Mouse (Mus musculus) hindbrain, embryonic 13.5 days (tissue): ENCODE measurements around the gene Rap1a. TPM values are rescaled to one million over a fixed set of nuclear protein-coding genes. Genes with fewer than 3 reads are reported as not detected.

Experiments used
- ATAC-seq: fragments of 200-750 bp; cut with Nextera tagmentation; 2 replicates; pipeline ENCODE4 v1.8.0; 2017; ENCODE audit warnings: moderate TSS enrichment; ENCODE audit not compliant: low FRiP score
- H3K27ac ChIP-seq: fragments of 300-500 bp; sonication (generic); 2 replicates; pipeline ENCODE4 v1.5.1; 2015; ENCODE audit warnings: inconsistent platforms, mild to moderate bottlenecking, moderate library complexity
- H3K27me3 ChIP-seq: fragments of 300-500 bp; sonication (generic); 2 replicates; pipeline ENCODE4 v1.6.1; 2015; ENCODE audit warnings: mild to moderate bottlenecking, inconsistent platforms
- H3K36me3 ChIP-seq: fragments of 300-500 bp; sonication (generic); 2 replicates; pipeline ENCODE4 v1.6.1; 2015; ENCODE audit warnings: mild to moderate bottlenecking, inconsistent platforms
- H3K4me1 ChIP-seq: fragments of 300-500 bp; sonication (generic); replicated peaks from 2 replicates; pipeline ENCODE4 v1.6.1; 2015; ENCODE audit warnings: inconsistent platforms
- H3K4me2 ChIP-seq: fragments of 300-500 bp; sonication (generic); 2 replicates; pipeline ENCODE4 v1.6.1; 2015; ENCODE audit warnings: inconsistent platforms, mild to moderate bottlenecking, moderate library complexity
- H3K4me3 ChIP-seq: fragments of 300-500 bp; sonication (generic); 2 replicates; pipeline ENCODE4 v1.5.1; 2015; ENCODE audit warnings: mild to moderate bottlenecking, inconsistent platforms
- H3K9ac ChIP-seq: fragments of 300-500 bp; sonication (generic); 2 replicates; pipeline ENCODE4 v1.6.1; 2015; ENCODE audit warnings: mild to moderate bottlenecking, inconsistent platforms
- H3K9me3 ChIP-seq: fragments of 300-500 bp; sonication (generic); 2 replicates; pipeline ENCODE4 v1.6.1; 2016; ENCODE audit warnings: inconsistent platforms
- WGBS: fragments of 180-500 bp; shearing (Covaris S2); methylation state at CpG from one replicate; pipeline ENCODE4 v1.1.7; 2015; 5-methylcytosine and 5-hydroxymethylcytosine counted together
- polyA plus RNA-seq: library from polyadenylated mRNA; unstranded; fragments of >200 nt; fragmentation: Nextera tagmentation; extraction: Ambion mirVana; gene quantifications from 2 replicates; pipeline ENCODE4 v1.2.1, GENCODE M21; 2015

The Rap1a gene
- polyA plus RNA-seq, 1 experiment from 2014 or later: 88.1 TPM

GRCm38 (mm10) chr3:105777997-105778396, 23.1 kb downstream of the Rap1a start:
- Histone ChIP-seq H3K4me2 (no peak overlapping the region), H3K9ac (no peak overlapping the region), H3K36me3 (no peaks in the 10 kb centered on the region), H3K4me1 (0 out of 2 replicates have a peak, but pooled peaks cover 4% of the 10 kb centered on the region), H3K9me3 (no peaks in the 10 kb centered on the region), H3K27ac (no peak overlapping the region), H3K27me3 (no peaks in the 10 kb centered on the region), H3K4me3 (no peak overlapping the region)
- 95% methylated on average over 3 of the region's 3 CpGs for WGBS
- no peak for ATAC-seq

- ATAC-seq: no peak
- no peak overlapping the region for H3K27ac ChIP-seq
- H3K36me3 ChIP-seq: no peaks in the 10 kb centered on the region
Observed at GRCm38 (mm10) chr3:105774496-105774895, 26.6 kb downstream of the Rap1a start.

GRCm38 (mm10) chr3:105771534-105771933, 29.6 kb downstream of the Rap1a start:
- H3K9ac ChIP-seq: no peak overlapping the region
- no peaks in the 10 kb centered on the region for H3K4me1 ChIP-seq
- no peak overlapping the region for H3K4me2 ChIP-seq
- no peak overlapping the region for H3K27ac ChIP-seq
- no peaks in the 10 kb centered on the region for H3K27me3 ChIP-seq
- H3K4me3 ChIP-seq: no peak overlapping the region
- no peaks in the 10 kb centered on the region for H3K36me3 ChIP-seq
- H3K9me3 ChIP-seq: no peaks in the 10 kb centered on the region
- ATAC-seq: no peak

More at GRCm38 (mm10) chr3:105774496-105774895, 26.6 kb downstream of the Rap1a start:
- no peaks in the 10 kb centered on the region for H3K27me3 ChIP-seq
- H3K9ac ChIP-seq: no peak overlapping the region
- no peaks in the 10 kb centered on the region for H3K9me3 ChIP-seq
- H3K4me1 ChIP-seq: no peaks in the 10 kb centered on the region
- H3K4me3 ChIP-seq: no peak overlapping the region
- H3K4me2 ChIP-seq: no peak overlapping the region

- Histone ChIP-seq H3K27ac (no peak overlapping the region), H3K4me3 (no peak overlapping the region), H3K4me2 (no peak overlapping the region), H3K4me1 (no peaks in the 10 kb centered on the region), H3K9me3 (no peaks in the 10 kb centered on the region), H3K9ac (no peak overlapping the region), H3K27me3 (no peaks in the 10 kb centered on the region), H3K36me3 (no peaks in the 10 kb centered on the region)
- WGBS: 96% methylated on average over 1 of the region's 1 CpGs
- no peak for ATAC-seq
Observed at GRCm38 (mm10) chr3:105770836-105771235, 30.3 kb downstream of the Rap1a start.

GRCm38 (mm10) chr3:105769380-105769779, 31.8 kb downstream of the Rap1a start:
- no peak overlapping the region for H3K4me3 ChIP-seq
- whole genome bisulfite sequencing: 90% methylated on average over 2 of the region's 2 CpGs

GRCm38 (mm10) chr3:105768529-105768928, 32.6 kb downstream of the Rap1a start:
- no peaks in the 10 kb centered on the region for H3K36me3 ChIP-seq
- ATAC-seq: no peak
- WGBS: 86% methylated on average over 6 of the region's 6 CpGs

More at GRCm38 (mm10) chr3:105769380-105769779, 31.8 kb downstream of the Rap1a start:
- Histone ChIP-seq H3K9me3 (no peaks in the 10 kb centered on the region), H3K36me3 (no peaks in the 10 kb centered on the region), H3K27me3 (no peaks in the 10 kb centered on the region), H3K4me1 (no peaks in the 10 kb centered on the region), H3K4me2 (no peak overlapping the region), H3K9ac (no peak overlapping the region), H3K27ac (no peak overlapping the region)
- ATAC-seq: no peak

GRCm38 (mm10) chr3:105763132-105763851, 37.8 kb downstream of the Rap1a start:
- ATAC-seq: no peak
- Histone ChIP-seq H3K9ac (no peak overlapping the region), H3K27ac (no peak overlapping the region), H3K4me3 (no peak overlapping the region), H3K4me2 (no peak overlapping the region), H3K27me3 (no peaks in the 10 kb centered on the region), H3K4me1 (no peaks in the 10 kb centered on the region), H3K36me3 (no peaks in the 10 kb centered on the region), H3K9me3 (no peaks in the 10 kb centered on the region)
- WGBS: 79% methylated on average over 4 of the region's 4 CpGs

More at GRCm38 (mm10) chr3:105768529-105768928, 32.6 kb downstream of the Rap1a start:
- Histone ChIP-seq H3K4me3 (no peak overlapping the region), H3K9ac (no peak overlapping the region), H3K4me2 (no peak overlapping the region), H3K27me3 (no peaks in the 10 kb centered on the region), H3K9me3 (no peaks in the 10 kb centered on the region), H3K4me1 (no peaks in the 10 kb centered on the region), H3K27ac (no peak overlapping the region)

- no peak for ATAC-seq
- Histone ChIP-seq H3K27me3 (no peaks in the 10 kb centered on the region), H3K36me3 (no peaks in the 10 kb centered on the region), H3K4me3 (no peak overlapping the region), H3K4me2 (no peak overlapping the region), H3K9me3 (no peaks in the 10 kb centered on the region), H3K9ac (no peak overlapping the region), H3K4me1 (0 out of 2 replicates have a peak, but pooled peaks cover 8% of the 10 kb centered on the region), H3K27ac (no peak overlapping the region)
- 98% methylated on average over 3 of the region's 3 CpGs for WGBS
Observed at GRCm38 (mm10) chr3:105760063-105760462, 41.1 kb downstream of the Rap1a start.

GRCm38 (mm10) chr3:105758658-105759057, 42.5 kb downstream of the Rap1a start:
- H3K9me3 ChIP-seq: no peaks in the 10 kb centered on the region
- H3K4me1 ChIP-seq: 0 out of 2 replicates have a peak, but pooled peaks cover 8% of the 10 kb centered on the region
- no peak overlapping the region for H3K4me2 ChIP-seq
- H3K4me3 ChIP-seq: no peak overlapping the region
- H3K27ac ChIP-seq: no peak overlapping the region
- H3K9ac ChIP-seq: no peak overlapping the region
- no peaks in the 10 kb centered on the region for H3K27me3 ChIP-seq
- H3K36me3 ChIP-seq: no peaks in the 10 kb centered on the region
- ATAC-seq: no peak
- WGBS: 83% methylated on average over 4 of the region's 4 CpGs

GRCm38 (mm10) chr3:105758098-105758497, 43.0 kb downstream of the Rap1a start:
- Histone ChIP-seq H3K4me3 (no peak overlapping the region), H3K27ac (no peak overlapping the region), H3K27me3 (no peaks in the 10 kb centered on the region), H3K4me1 (0 out of 2 replicates have a peak, but pooled peaks cover 8% of the 10 kb centered on the region), H3K9ac (no peak overlapping the region), H3K36me3 (no peaks in the 10 kb centered on the region), H3K4me2 (no peak overlapping the region), H3K9me3 (no peaks in the 10 kb centered on the region)
- no peak for ATAC-seq

GRCm38 (mm10) chr3:105757323-105758083, 43.6 kb downstream of the Rap1a start:
- no peaks in the 10 kb centered on the region for H3K36me3 ChIP-seq
- no peak for ATAC-seq
- no peaks in the 10 kb centered on the region for H3K9me3 ChIP-seq
- H3K9ac ChIP-seq: no peak overlapping the region
- H3K27ac ChIP-seq: no peak overlapping the region
- no peak overlapping the region for H3K4me3 ChIP-seq
- no peaks in the 10 kb centered on the region for H3K27me3 ChIP-seq
- WGBS: 82% methylated on average over 6 of the region's 6 CpGs
- 0 out of 2 replicates have a peak, but pooled peaks cover 8% of the 10 kb centered on the region for H3K4me1 ChIP-seq
- no peak overlapping the region for H3K4me2 ChIP-seq

- H3K27me3 ChIP-seq: no peaks in the 10 kb centered on the region
- H3K4me3 ChIP-seq: no peak overlapping the region
- no peak for ATAC-seq
- H3K27ac ChIP-seq: no peak overlapping the region
- WGBS: 90% methylated on average over 2 of the region's 2 CpGs
- no peaks in the 10 kb centered on the region for H3K36me3 ChIP-seq
- H3K9me3 ChIP-seq: no peaks in the 10 kb centered on the region
- H3K9ac ChIP-seq: no peak overlapping the region
- H3K4me1 ChIP-seq: 0 out of 2 replicates have a peak, but pooled peaks cover 8% of the 10 kb centered on the region
- H3K4me2 ChIP-seq: no peak overlapping the region
Observed at GRCm38 (mm10) chr3:105756505-105756904, 44.6 kb downstream of the Rap1a start.
